ENCODE assay signal across 8 mouse cellular contexts in genomic region chr15:80704267-80704666, GRCm38 (mm10). TPM values are rescaled to one million over a fixed set of nuclear protein-coding genes. Genes with fewer than 3 reads are reported as not detected.
A peak's percentile ranks its signal among the peaks of the same experiment; 100 is the strongest.
DNase-seq lines count a peak whose midpoint lies in the region; ATAC-seq and TF ChIP-seq lines count a peak whose summit lies in the region.

No protein-coding gene starts in this region.

- in situ Hi-C loops in Patski (cut with MboI; ENCODE audit: low pct_unique_long_range_greater_than_20kb) = loop anchor here (25.0 kb wide), 1 partner anchor 183 kb away; no protein-coding TSS in a partner anchor

- no peaks in the 10 kb centered on the region for H3K27me3 ChIP-seq in Patski
- H3K27me3 ChIP-seq in hindbrain, embryonic 12.5 days = no peaks in the 10 kb centered on the region

- WGBS in hindbrain, embryonic 12.5 days = 6% methylated on average over 7 of the region's 7 CpGs

- peak; percentile 89 for TF ChIP-seq CTCF in Patski (IDR thresholded peaks at IDR 0.05)
- peak; percentile 82 for TF ChIP-seq CTCF in left cerebral cortex, adult 2 months (IDR thresholded peaks at IDR 0.05)

- intact Hi-C loops in left cerebral cortex, adult 2 months (cut with DNase I) = loop anchor here (1.0 to 10.0 kb wide), 3 partner anchors 438 to 615 kb away; partner anchors contain the start of gene Mrtfa

- POLR2A ChIA-PET in Patski (lab: Charles Lee) = no interaction called here

- no peak for DNase-seq in Patski (ENCODE audit: low read depth, low spot score)
- peak; percentile 91 for DNase-seq in cerebellum, adult 9-10 months
- DNase-seq in frontal cortex, postnatal 10 days (ENCODE audit: low spot score in 2 of 2) = peak; percentile 70 to 81
- DNase-seq in left cerebral cortex, adult 2 months (ENCODE audit: extremely low spot score in 1 of 2, low spot score in 2 of 2) = peak; percentile 76 to 77
- DNase-seq in right cerebral cortex, postnatal 10 days (ENCODE audit: low spot score in 2 of 2) = peak; percentile 88 to 90
- DNase-seq in urinary bladder, postnatal 4 days (ENCODE audit: low spot score in 2 of 2) = peak; percentile 63 to 83

- no peak overlapping the region for H3K4me2 ChIP-seq in hindbrain, embryonic 12.5 days (replicated peaks)

- peak; percentile 28 for ATAC-seq in Patski
- peak; percentile 76 for ATAC-seq in hindbrain, embryonic 12.5 days (ENCODE audit: low FRiP score)
- peak; percentile 82 for ATAC-seq in megakaryocyte, adult 5-6 weeks (ENCODE audit: poor library complexity, severe bottlenecking)

- CTCF ChIA-PET in Patski (lab: Charles Lee) = interaction anchor here (0.7 to 4.0 kb wide), 9 partner anchors 10 to 446 kb away, joined by 3 to 19 read pairs (median 3); partner anchors contain the start of gene Rps19bp1

- no peak overlapping the region for H3K4me3 ChIP-seq in hindbrain, embryonic 12.5 days
- H3K4me3 ChIP-seq in left cerebral cortex, adult 2 months = no peak overlapping the region

- H3K9ac ChIP-seq in hindbrain, embryonic 12.5 days = no peak overlapping the region

- H3K27ac ChIP-seq in hindbrain, embryonic 12.5 days = no peak overlapping the region
- H3K27ac ChIP-seq in left cerebral cortex, adult 2 months = no peak overlapping the region

- H3K4me1 ChIP-seq in hindbrain, embryonic 12.5 days = peaks cover 19% of the 10 kb centered on the region

- no peaks in the 10 kb centered on the region for H3K36me3 ChIP-seq in hindbrain, embryonic 12.5 days

- H3K9me3 ChIP-seq in hindbrain, embryonic 12.5 days (replicated peaks) = no peaks in the 10 kb centered on the region

RNA-seq across cellular contexts. Expression of gene Tnrc6b, which starts 6.8 kb away (rescaled TPM):
- 13.9 TPM for polyA plus RNA-seq in Patski (2021)
- polyA plus RNA-seq in hindbrain, embryonic 12.5 days (2016; fragmentation: Nextera tagmentation; extraction: Ambion mirVana) = 52.2 and 55.6 TPM in 2 replicates
- 100 to 1,000 TPM; 118 to 120 TPM for total RNA-seq in left cerebral cortex, adult 2 months (2021)
- total RNA-seq in megakaryocyte, adult 5-6 weeks (2015) = 41.6 and 54.7 TPM in 2 replicates
- 32.1 and 40.2 TPM in 2 replicates for total RNA-seq in megakaryocyte, adult 5-6 weeks (2017)

RNA-seq across cellular contexts. Expression of gene Fam83f, which starts 32.6 kb away (rescaled TPM):
- polyA plus RNA-seq in Patski (2021) = not detected
- 0.36 and 0.74 TPM in 2 replicates for polyA plus RNA-seq in hindbrain, embryonic 12.5 days (2016; fragmentation: Nextera tagmentation; extraction: Ambion mirVana)
- under 1 TPM; 0.26 to 0.54 TPM for total RNA-seq in left cerebral cortex, adult 2 months (2021)
- total RNA-seq in megakaryocyte, adult 5-6 weeks (2015) = 1.0 and 1.5 TPM in 2 replicates
- 1.7 and 2.6 TPM in 2 replicates for total RNA-seq in megakaryocyte, adult 5-6 weeks (2017)

Comparison
In these comparisons a context has a peak if more than half of its experiments do, and no peak if none do; other contexts are left out.
1. ATAC-seq: peak in every context shown above with its lines; median percentile 82 in megakaryocyte, adult 5-6 weeks; 76 in hindbrain, embryonic 12.5 days; 28 in Patski.